Mouse (Mus musculus) hindbrain, embryonic 12.5 days (tissue): Measurements from ENCODE around the gene Sytl4. TPM values are rescaled to one million over a fixed set of nuclear protein-coding genes. Genes with fewer than 3 reads are reported as not detected.

Experiments used
- ATAC-seq: fragments of 200-750 bp; cut with Nextera tagmentation; 2 replicates; pipeline ENCODE4 v1.8.0; 2017; ENCODE audit warnings: moderate TSS enrichment; ENCODE audit not compliant: low FRiP score
- H3K27ac ChIP-seq: fragments of 300-500 bp; sonication (generic); 2 replicates; pipeline ENCODE4 v1.5.1; 2016; ENCODE audit warnings: mild to moderate bottlenecking
- H3K27me3 ChIP-seq: fragments of 300-500 bp; sonication (generic); 2 replicates; pipeline ENCODE4 v1.6.1; 2016; ENCODE audit warnings: mild to moderate bottlenecking
- H3K36me3 ChIP-seq: fragments of 300-500 bp; sonication (generic); 2 replicates; pipeline ENCODE4 v1.6.1; 2016; ENCODE audit warnings: mild to moderate bottlenecking
- H3K4me1 ChIP-seq: fragments of 300-500 bp; sonication (generic); 2 replicates; pipeline ENCODE4 v1.6.1; 2016
- H3K4me2 ChIP-seq: fragments of 300-500 bp; sonication (generic); replicated peaks from 2 replicates; pipeline ENCODE4 v1.6.1; 2016; ENCODE audit warnings: mild to moderate bottlenecking
- H3K4me3 ChIP-seq: fragments of 300-500 bp; sonication (generic); 2 replicates; pipeline ENCODE4 v1.5.1; 2016; ENCODE audit warnings: mild to moderate bottlenecking
- H3K9ac ChIP-seq: fragments of 300-500 bp; sonication (generic); 2 replicates; pipeline ENCODE4 v1.6.1; 2016; ENCODE audit warnings: mild to moderate bottlenecking, moderate library complexity
- H3K9me3 ChIP-seq: fragments of 300-500 bp; sonication (generic); replicated peaks from 2 replicates; pipeline ENCODE4 v1.6.1; 2016; ENCODE audit warnings: mild to moderate bottlenecking
- WGBS: fragments of 180-500 bp; shearing (Covaris S2); methylation state at CpG from one replicate; pipeline ENCODE4 v1.1.7; 2016; 5-methylcytosine and 5-hydroxymethylcytosine counted together
- polyA plus RNA-seq: library from polyadenylated mRNA; unstranded; fragments of >200 nt; fragmentation: Nextera tagmentation; extraction: Ambion mirVana; gene quantifications from 2 replicates; pipeline ENCODE4 v1.2.1, GENCODE M21; 2016

Sytl4 gene
- polyA plus RNA-seq, 1 experiment from 2014 or later, result 1.6 TPM

DNA sequence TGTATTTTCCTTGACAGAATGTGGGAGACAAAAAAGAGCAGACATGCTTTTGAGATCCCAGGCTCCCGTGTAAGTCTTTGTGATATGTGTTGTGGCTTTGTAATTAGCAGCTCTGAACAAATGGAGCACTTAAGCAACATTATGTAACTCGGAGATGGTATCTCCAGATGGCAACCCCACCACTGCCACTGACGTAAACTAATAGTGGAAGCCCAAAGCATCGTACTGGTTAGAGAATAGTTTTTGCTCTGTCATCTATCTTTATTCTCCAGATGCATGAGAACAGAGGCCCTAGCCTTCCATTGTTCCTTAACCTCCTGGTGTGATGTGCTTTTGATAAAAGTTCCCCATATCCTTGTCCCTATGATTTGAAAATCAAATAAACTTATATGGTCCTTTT is 60.4 kb downstream of the Sytl4 start:
- Histone ChIP-seq H3K27ac (no peak overlapping the region), H3K4me3 (no peak overlapping the region), H3K4me2 (no peak overlapping the region), H3K36me3 (no peaks in the 10 kb centered on the region), H3K27me3 (no peaks in the 10 kb centered on the region), H3K9ac (no peak overlapping the region), H3K9me3 (no peaks in the 10 kb centered on the region), H3K4me1 (no peaks in the 10 kb centered on the region)
- no peak for ATAC-seq
- 73% methylated on average over 4 of the region's 4 CpGs for WGBS

DNA sequence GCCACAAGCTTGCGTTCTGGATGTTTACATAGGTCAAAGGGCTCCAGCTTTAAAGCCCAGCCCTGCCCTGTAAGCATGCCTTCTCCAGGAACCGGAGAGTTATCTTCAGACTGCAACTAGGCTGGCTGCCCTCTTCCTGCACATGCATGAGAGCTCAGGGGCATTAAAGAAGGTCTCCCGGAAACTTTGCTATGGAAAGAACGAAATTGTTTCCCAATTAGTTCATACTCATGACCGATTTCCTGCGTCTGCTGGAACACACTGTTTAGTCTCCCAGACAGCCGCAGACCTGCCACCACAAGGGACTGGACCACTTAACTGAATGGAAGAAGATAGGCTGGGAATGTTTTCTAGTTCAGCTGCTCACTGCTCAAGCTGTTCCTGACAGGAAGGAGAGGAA is 67.4 kb downstream of the Sytl4 start:
- Histone ChIP-seq H3K9me3 (no peaks in the 10 kb centered on the region), H3K27me3 (no peaks in the 10 kb centered on the region; the same call in 1 of the 2 replicates), H3K9ac (no peak overlapping the region), H3K27ac (no peak overlapping the region), H3K4me1 (no peaks in the 10 kb centered on the region), H3K4me2 (no peak overlapping the region), H3K4me3 (no peak overlapping the region), H3K36me3 (no peaks in the 10 kb centered on the region)
- WGBS, result 61% methylated on average over 7 of the region's 7 CpGs
- no peak for ATAC-seq

DNA sequence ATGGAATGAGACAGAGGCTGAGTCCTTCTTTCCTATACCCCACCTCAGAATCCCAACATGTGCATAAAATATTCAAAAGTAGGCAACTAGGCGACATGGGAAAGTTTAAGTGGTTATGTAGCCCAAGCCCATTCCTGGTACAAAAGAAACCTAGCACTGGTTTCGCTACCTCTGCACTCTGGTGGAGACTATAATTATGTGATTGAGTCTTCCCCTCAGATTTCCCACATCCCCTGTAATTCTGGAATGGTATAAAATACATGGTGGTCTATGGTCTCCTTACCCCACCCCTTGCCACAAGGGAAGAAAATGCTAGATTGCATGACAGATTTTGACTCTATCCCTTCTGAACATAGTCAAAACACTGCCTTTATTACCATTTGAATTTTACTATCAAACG is 68.6 kb downstream of the Sytl4 start:
- 85% methylated on average over 3 of the region's 3 CpGs for WGBS

DNA sequence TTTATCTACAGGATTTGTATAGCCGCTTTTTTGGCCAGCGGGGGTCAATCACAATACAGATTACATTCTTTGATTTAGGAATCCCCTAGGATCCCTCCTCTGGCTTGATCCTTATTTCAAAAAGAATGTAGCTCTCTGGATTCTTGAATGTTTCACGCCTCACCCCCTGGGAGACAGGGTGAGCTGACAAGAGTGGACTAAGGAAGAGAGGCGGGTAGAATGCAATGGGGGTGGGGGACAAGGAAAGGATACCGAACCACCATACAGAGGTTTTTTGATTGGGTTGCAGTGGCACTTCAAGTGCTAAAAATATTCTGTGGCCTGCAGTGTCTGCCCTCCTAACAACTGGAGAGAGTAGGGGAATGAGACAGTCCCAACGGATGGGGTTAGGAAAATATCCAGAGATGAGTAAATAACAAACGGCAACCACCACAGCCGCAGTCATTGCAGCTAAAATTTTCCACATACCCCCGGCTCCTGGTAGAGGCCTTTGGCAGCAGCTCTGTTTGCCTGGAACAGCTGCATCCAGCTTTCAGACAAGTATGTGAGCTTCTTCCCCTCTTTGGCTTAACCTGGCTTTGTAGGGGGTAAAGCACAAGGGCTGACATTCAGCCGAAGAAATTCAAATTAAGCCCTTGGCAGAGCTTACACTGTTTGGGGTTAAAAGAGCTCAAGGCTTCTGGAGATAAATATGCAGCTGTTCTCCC is 70.1 kb downstream of the Sytl4 start:
- Histone ChIP-seq H3K4me3 (no peak overlapping the region), H3K9me3 (no peaks in the 10 kb centered on the region), H3K4me2 (no peak overlapping the region), H3K4me1 (no peaks in the 10 kb centered on the region), H3K27ac (no peak overlapping the region), H3K27me3 (no peaks in the 10 kb centered on the region; the same call in 1 of the 2 replicates), H3K36me3 (no peaks in the 10 kb centered on the region), H3K9ac (no peak overlapping the region)
- 34% methylated on average over 10 of the region's 10 CpGs for WGBS
- no peak for ATAC-seq

More for the DNA sequence above, 68.6 kb downstream of the Sytl4 start:
- no peak overlapping the region for H3K4me3 ChIP-seq
- no peaks in the 10 kb centered on the region; the same call in 1 of the 2 replicates for H3K27me3 ChIP-seq
- H3K9ac ChIP-seq, result no peak overlapping the region
- no peak overlapping the region for H3K4me2 ChIP-seq
- H3K27ac ChIP-seq, result no peak overlapping the region
- no peaks in the 10 kb centered on the region for H3K36me3 ChIP-seq
- no peak for ATAC-seq
- no peaks in the 10 kb centered on the region for H3K9me3 ChIP-seq
- H3K4me1 ChIP-seq, result no peaks in the 10 kb centered on the region

DNA sequence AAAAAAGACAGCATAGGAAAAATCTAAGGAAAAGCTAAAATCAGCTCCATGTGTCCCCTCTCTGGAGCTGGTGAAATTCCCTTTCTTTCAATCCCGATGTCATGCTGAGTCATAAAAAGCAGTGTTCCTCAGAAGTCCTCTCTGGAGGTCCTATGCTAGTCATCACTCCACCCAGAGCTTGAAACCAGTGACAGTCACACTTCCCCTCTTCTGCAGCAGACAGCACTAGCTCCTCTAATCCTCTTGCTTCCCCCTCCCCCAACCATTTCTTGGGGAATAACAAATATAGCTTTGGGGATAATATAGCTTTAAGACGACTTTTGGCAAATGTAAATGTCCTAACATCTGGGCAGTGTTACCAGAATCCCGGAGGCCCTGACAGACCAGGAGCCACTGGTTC is 73.4 kb downstream of the Sytl4 start, which contains the start of gene Srpx2:
TSS of gene Srpx2 (plus strand) at position 166 of the 400 bp plus-strand sequence.
- ATAC-seq, result no peak
- H3K9me3 ChIP-seq, result no peaks in the 10 kb centered on the region
- H3K27me3 ChIP-seq, result no peaks in the 10 kb centered on the region; the same call in 1 of the 2 replicates
- no peaks in the 10 kb centered on the region for H3K4me1 ChIP-seq
- no peak within 1 kb of the TSS for H3K4me3 ChIP-seq
- WGBS, result 48% methylated on average over 3 of the region's 3 CpGs
- H3K4me2 ChIP-seq, result no peak within 1 kb of the TSS
- H3K36me3 ChIP-seq, result no peaks in the 10 kb centered on the region
- H3K27ac ChIP-seq, result no peak within 1 kb of the TSS
- H3K9ac ChIP-seq, result no peak within 1 kb of the TSS

DNA sequence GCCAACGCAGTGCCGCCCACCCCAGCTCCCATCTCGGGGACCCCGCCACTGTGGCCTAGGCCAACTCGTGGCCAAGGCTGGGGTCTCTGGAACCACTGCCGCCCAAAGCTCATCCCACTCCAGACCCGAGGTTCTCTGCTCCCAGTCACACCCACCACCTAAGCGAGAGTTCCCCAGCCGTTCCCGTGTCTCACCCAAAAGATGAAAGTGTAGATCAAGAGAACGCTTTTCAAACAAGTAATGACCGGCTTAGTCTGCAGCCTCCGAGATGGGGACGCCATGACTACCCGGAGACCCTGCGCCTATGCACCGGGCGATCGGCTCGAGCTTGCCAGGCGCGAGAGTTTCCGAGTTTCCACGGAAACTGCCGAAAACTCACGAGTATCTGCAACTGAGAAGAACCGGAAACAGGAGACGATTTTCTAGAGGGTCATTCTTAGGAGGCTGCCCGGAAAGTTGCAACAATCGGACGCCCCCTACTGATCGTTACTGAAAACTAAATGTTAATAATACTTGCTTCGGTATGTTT is 83.5 kb downstream of the Sytl4 start, which contains the start of gene Tspan6:
TSS of gene Tspan6 (minus strand) at position 416 of the 529 bp plus-strand sequence.
- H3K36me3 ChIP-seq, result peaks cover 8% of the 10 kb centered on the region; the same call in 1 of the 2 replicates
- H3K4me2 ChIP-seq, result peak within 1 kb of the TSS; percentile 50
- no peaks in the 10 kb centered on the region for H3K27me3 ChIP-seq
- H3K9ac ChIP-seq, result peak within 1 kb of the TSS; percentile 77
- peak; percentile 96 for ATAC-seq
- peak within 1 kb of the TSS; percentile 51 for H3K4me3 ChIP-seq
- no peaks in the 10 kb centered on the region for H3K4me1 ChIP-seq
- 21% methylated on average over 32 of the region's 33 CpGs for WGBS
- no peaks in the 10 kb centered on the region for H3K9me3 ChIP-seq
- peak within 1 kb of the TSS; percentile 60; the same call in 1 of the 2 replicates for H3K27ac ChIP-seq

DNA sequence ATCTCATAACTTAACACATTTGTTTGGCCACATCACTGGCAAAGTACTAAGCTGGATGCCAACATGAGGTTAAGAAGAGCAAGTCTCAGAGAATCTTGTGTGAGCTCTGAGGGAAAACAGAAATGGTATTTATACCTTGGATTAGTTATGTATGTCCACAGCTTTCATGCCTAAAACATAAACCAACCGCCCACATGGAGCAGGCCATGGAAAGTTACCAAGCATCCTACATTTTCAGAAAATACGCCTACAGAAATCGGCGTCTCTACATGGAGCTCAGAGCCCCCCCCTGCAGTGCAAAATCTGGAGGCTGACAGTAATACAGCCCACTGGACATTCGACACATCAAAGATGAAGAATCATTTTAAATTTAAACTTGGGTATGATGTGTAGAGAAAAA is 93.5 kb downstream of the Sytl4 start:
- ATAC-seq, result no peak
- H3K4me2 ChIP-seq, result no peak overlapping the region
- no peaks in the 10 kb centered on the region; the same call in 1 of the 2 replicates for H3K27me3 ChIP-seq
- no peaks in the 10 kb centered on the region for H3K4me1 ChIP-seq
- H3K4me3 ChIP-seq, result no peak overlapping the region
- no peaks in the 10 kb centered on the region for H3K9me3 ChIP-seq
- H3K36me3 ChIP-seq, result peaks cover 10% of the 10 kb centered on the region; the same call in 1 of the 2 replicates
- no peak overlapping the region for H3K27ac ChIP-seq
- H3K9ac ChIP-seq, result no peak overlapping the region
- WGBS, result 87% methylated on average over 5 of the region's 5 CpGs

DNA sequence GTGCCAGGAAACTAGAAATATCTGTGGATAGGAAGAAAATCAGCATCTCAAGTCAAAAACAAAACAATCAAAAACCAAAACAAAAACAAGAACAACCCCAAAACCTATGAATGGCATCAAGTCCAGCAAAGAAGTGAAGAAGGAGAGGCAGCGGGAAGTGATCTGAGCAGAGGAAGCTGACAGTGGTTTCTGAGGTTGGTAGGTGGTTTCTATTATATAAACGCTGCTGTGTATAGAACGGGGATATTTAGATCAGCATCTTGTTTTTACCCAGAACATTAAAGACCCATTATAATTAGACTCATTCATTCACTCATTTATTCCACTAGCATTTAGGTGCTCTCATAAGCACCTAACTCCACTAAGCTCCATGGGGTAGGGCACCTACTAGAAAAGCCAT is 94.3 kb downstream of the Sytl4 start:
- Histone ChIP-seq H3K36me3 (peaks cover 10% of the 10 kb centered on the region; the same call in 1 of the 2 replicates), H3K4me2 (no peak overlapping the region), H3K27me3 (no peaks in the 10 kb centered on the region; the same call in 1 of the 2 replicates), H3K9ac (no peak overlapping the region), H3K4me3 (no peak overlapping the region), H3K27ac (no peak overlapping the region), H3K4me1 (no peaks in the 10 kb centered on the region), H3K9me3 (no peaks in the 10 kb centered on the region)
- WGBS, result 86% methylated on average over 3 of the region's 3 CpGs
- ATAC-seq, result no peak

Other genes with a start within 250 kb of the Sytl4 start
- 11.6 and 23.1 TPM in 2 replicates for gene Tnmd, start 130.8 kb downstream of the Sytl4 start, polyA plus RNA-seq
- gene Tspan6, start 83.4 kb downstream of the Sytl4 start, polyA plus RNA-seq, result 202 and 204 TPM in 2 replicates
- 1.7 and 1.9 TPM in 2 replicates for gene Srpx2, start 73.4 kb downstream of the Sytl4 start, polyA plus RNA-seq
- gene Cstf2, start 77.4 kb upstream of the Sytl4 start, polyA plus RNA-seq, result 70.2 and 70.5 TPM in 2 replicates
- 0.09 and 0.13 TPM in 2 replicates for gene Xkrx, start 180.3 kb upstream of the Sytl4 start, polyA plus RNA-seq
- gene Arl13a, start 205.7 kb upstream of the Sytl4 start, polyA plus RNA-seq, result not detected in 2 replicates
- 0.09 TPM in 1 of 2 replicates, not detected in the other for gene Nox1, start 240.1 kb upstream of the Sytl4 start, polyA plus RNA-seq